Mouse (Mus musculus): ENCODE results near the gene Gjb4. TPM values are rescaled to one million over a fixed set of nuclear protein-coding genes. Genes with fewer than 3 reads are reported as not detected.
A peak's percentile ranks its signal among the peaks of the same experiment; 100 is the strongest.

The Gjb4 gene
- polyA plus RNA-seq, 1 experiment from 2014 or later, result 0.26 TPM

DNA sequence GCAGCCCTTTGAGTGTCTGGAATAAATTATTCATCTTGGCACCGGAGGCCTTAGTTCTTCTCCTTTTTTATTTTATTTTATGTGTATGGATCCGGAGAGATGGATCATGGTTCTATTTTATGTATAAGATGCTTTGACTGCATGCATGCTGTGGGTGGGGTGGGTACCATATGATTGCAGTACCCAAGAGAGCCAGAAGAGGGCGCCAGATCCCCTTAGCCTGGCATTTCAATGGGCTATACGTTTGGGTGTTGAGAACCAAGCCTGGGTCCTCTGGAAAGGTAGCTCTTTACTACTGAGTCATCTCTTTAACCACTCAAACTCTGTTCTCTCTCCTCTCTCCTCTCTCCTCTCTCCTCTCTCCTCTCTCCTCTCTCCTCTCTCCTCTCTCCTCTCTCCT is 23.5 kb upstream of the Gjb4 start:
- WGBS, result 41% methylated on average over 4 of the region's 4 CpGs
- no peaks in the 10 kb centered on the region for H3K36me3 ChIP-seq (ENCODE audit: control insufficient read depth, insufficient read depth)
- peak; percentile 69 for TF ChIP-seq CTCF (IDR thresholded peaks at IDR 0.05; ENCODE audit: low read depth)
- no peaks in the 10 kb centered on the region for H3K27me3 ChIP-seq (replicated peaks; ENCODE audit: control insufficient read depth, insufficient read depth, low read length)
- H3K9me3 ChIP-seq (ENCODE audit: control insufficient read depth), result no peaks in the 10 kb centered on the region
- H3K4me3 ChIP-seq (ENCODE audit: low read depth, low read length), result no peak overlapping the region
- H3K9ac ChIP-seq (ENCODE audit: low read depth, low read length), result no peak overlapping the region
- no peaks in the 10 kb centered on the region; the same call in 1 of the 2 replicates for H3K4me1 ChIP-seq (replicated peaks; ENCODE audit: control insufficient read depth, insufficient read depth, low read length)
- no peak overlapping the region for H3K4me2 ChIP-seq (replicated peaks; ENCODE audit: low read depth)
- ATAC-seq, result no peak
- H3K27ac ChIP-seq (ENCODE audit: low read depth, low read length), result no peak overlapping the region

DNA sequence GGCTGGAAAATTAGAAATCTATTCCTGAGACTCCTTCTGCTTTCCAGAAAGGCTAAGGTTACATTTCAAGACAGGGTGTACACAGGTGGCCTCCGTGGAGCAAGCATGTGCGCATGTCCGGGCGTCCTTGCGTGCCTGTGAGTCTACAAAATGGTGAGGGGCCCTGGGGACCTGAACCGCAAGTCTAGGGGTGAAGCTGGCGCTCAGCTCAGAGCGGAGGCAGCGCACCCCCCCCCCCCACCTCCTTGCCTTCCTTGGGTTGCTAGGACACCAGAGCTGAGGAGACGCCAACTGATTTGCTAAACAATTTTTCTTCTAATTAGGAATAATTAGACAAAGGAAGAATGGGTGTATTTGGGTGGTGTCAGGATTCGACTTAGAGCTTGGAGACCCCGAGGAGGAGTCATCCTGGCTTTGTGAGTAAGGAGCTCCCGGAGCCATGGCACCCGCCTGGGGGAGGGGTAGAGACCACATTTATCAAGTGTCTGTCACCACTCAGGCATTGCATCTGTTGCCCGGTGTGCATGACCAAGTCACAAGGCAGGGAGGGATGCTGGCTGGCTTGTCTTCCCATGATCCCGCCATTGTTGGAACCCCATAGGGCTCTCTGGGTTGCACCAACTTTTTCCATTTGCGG is 21.8 kb upstream of the Gjb4 start:
- 88% methylated on average over 17 of the region's 17 CpGs for WGBS
- Histone ChIP-seq H3K27ac (ENCODE audit: low read depth, low read length) (no peak overlapping the region), H3K9me3 (ENCODE audit: control insufficient read depth) (no peaks in the 10 kb centered on the region), H3K9ac (ENCODE audit: low read depth, low read length) (no peak overlapping the region), H3K4me3 (ENCODE audit: low read depth, low read length) (no peak overlapping the region), H3K27me3 (replicated peaks; ENCODE audit: control insufficient read depth, insufficient read depth, low read length) (no peaks in the 10 kb centered on the region), H3K4me2 (replicated peaks; ENCODE audit: low read depth) (no peak overlapping the region), H3K36me3 (ENCODE audit: control insufficient read depth, insufficient read depth) (no peaks in the 10 kb centered on the region), H3K4me1 (replicated peaks; ENCODE audit: control insufficient read depth, insufficient read depth, low read length) (no peaks in the 10 kb centered on the region; the same call in 1 of the 2 replicates)
- TF ChIP-seq CTCF (IDR thresholded peaks at IDR 0.05; ENCODE audit: low read depth), result no peak
- ATAC-seq, result no peak

DNA sequence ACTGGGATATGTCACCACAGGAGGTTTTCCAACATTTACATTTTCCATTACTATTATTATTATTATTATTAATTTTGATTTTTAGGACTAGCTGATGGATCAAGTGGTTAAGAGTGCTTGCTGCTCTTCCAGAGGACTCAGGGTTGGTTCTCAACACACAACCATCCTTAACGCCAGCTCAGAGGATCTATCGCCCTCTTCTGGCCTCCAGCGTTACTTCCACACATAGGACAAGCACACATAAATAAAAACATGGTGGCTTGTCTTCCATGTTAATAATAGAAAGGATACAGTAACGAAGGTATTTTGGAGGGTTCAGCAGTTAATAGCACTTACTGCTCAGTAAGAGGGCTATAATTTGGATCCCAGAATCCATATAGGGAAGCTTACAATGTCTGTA is 20.8 kb upstream of the Gjb4 start:
- Histone ChIP-seq H3K36me3 (ENCODE audit: control insufficient read depth, insufficient read depth) (no peaks in the 10 kb centered on the region), H3K9me3 (ENCODE audit: control insufficient read depth) (no peaks in the 10 kb centered on the region), H3K4me2 (replicated peaks; ENCODE audit: low read depth) (no peak overlapping the region), H3K27me3 (replicated peaks; ENCODE audit: control insufficient read depth, insufficient read depth, low read length) (no peaks in the 10 kb centered on the region), H3K4me3 (ENCODE audit: low read depth, low read length) (no peak overlapping the region), H3K4me1 (replicated peaks; ENCODE audit: control insufficient read depth, insufficient read depth, low read length) (no peaks in the 10 kb centered on the region; the same call in 1 of the 2 replicates), H3K9ac (ENCODE audit: low read depth, low read length) (no peak overlapping the region), H3K27ac (ENCODE audit: low read depth, low read length) (no peak overlapping the region)
- no peak for ATAC-seq
- 88% methylated on average over 4 of the region's 4 CpGs for WGBS
- peak; percentile 15; the same call in 1 of the 2 replicates for TF ChIP-seq CTCF (IDR thresholded peaks at IDR 0.05; ENCODE audit: low read depth)

DNA sequence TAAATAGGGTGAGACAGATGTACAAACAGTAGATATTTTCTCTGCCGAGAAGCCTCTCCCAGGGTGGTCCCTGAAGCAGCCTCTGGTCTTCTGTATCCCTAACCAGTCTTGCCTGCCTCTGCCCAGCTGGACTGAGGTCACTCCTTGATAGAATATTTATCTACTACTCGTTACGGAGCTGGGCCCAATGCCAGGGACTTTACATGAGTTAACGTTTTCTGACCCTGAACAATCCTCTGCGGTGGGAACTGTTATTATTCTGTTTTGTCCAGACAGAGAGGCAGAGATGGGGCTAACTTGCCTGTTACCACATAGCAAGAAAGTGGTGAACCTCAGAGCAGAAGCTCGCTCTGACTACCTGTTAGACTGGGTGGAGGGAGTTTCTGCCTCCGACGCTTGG is 19.6 kb upstream of the Gjb4 start:
- Histone ChIP-seq H3K9ac (ENCODE audit: low read depth, low read length) (no peak overlapping the region), H3K36me3 (ENCODE audit: control insufficient read depth, insufficient read depth) (no peaks in the 10 kb centered on the region), H3K27me3 (replicated peaks; ENCODE audit: control insufficient read depth, insufficient read depth, low read length) (no peaks in the 10 kb centered on the region), H3K4me2 (replicated peaks; ENCODE audit: low read depth) (no peak overlapping the region), H3K9me3 (ENCODE audit: control insufficient read depth) (no peaks in the 10 kb centered on the region), H3K4me3 (ENCODE audit: low read depth, low read length) (no peak overlapping the region), H3K27ac (ENCODE audit: low read depth, low read length) (no peak overlapping the region), H3K4me1 (replicated peaks; ENCODE audit: control insufficient read depth, insufficient read depth, low read length) (no peaks in the 10 kb centered on the region; the same call in 1 of the 2 replicates)
- 38% methylated on average over 8 of the region's 8 CpGs for WGBS
- TF ChIP-seq CTCF (IDR thresholded peaks at IDR 0.05; ENCODE audit: low read depth), result no peak
- no peak for ATAC-seq

DNA sequence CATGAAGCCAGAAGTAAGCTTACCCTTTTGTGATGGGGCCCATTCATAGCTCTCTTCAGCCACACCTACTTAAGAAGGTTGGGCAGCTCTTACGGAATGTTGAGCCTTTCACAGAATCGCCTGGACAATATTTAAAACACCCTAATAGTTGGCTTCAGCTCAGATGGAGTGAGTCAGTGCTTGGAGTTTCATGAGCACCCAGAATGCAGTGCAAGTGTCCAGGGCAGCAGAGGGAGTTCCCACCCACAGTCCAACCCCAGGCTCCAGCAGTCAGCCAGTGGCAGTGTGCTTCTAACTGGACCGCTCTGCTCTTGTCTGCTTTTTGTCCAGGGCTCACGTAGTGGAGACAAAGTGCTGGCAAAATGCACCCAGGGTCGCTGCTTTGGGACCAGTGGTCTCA is 17.7 kb upstream of the Gjb4 start:
- H3K27me3 ChIP-seq (replicated peaks; ENCODE audit: control insufficient read depth, insufficient read depth, low read length), result no peaks in the 10 kb centered on the region
- H3K27ac ChIP-seq (ENCODE audit: low read depth, low read length), result no peak overlapping the region
- H3K36me3 ChIP-seq (ENCODE audit: control insufficient read depth, insufficient read depth), result no peaks in the 10 kb centered on the region
- 57% methylated on average over 5 of the region's 5 CpGs for WGBS
- no peak overlapping the region for H3K4me2 ChIP-seq (replicated peaks; ENCODE audit: low read depth)
- no peaks in the 10 kb centered on the region for H3K9me3 ChIP-seq (ENCODE audit: control insufficient read depth)
- peak; percentile 23; the same call in 1 of the 2 replicates for TF ChIP-seq CTCF (IDR thresholded peaks at IDR 0.05; ENCODE audit: low read depth)
- no peak overlapping the region for H3K9ac ChIP-seq (ENCODE audit: low read depth, low read length)
- no peak overlapping the region for H3K4me3 ChIP-seq (ENCODE audit: low read depth, low read length)
- ATAC-seq, result no peak
- H3K4me1 ChIP-seq (replicated peaks; ENCODE audit: control insufficient read depth, insufficient read depth, low read length), result no peaks in the 10 kb centered on the region; the same call in 1 of the 2 replicates

DNA sequence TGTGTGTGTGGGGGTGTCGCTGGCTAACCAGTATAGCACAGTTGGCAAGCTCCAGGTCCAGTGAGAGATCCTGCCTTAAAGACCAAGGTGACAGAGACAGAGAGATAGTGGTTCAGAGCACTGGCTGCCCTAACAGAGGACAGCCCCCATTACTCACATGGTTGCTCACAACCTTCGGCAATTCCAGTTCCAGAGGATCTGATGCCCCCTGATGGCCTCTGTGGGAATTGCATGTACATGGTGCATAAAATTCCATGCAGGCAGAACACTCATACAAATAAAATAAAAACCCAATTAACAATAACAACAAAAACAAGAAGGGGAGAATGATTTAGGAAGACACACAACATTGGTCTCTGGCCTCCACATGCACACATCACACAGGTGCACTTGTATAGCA is 16.6 kb upstream of the Gjb4 start:
- WGBS, result 61% methylated on average over 2 of the region's 2 CpGs
- Histone ChIP-seq H3K4me2 (replicated peaks; ENCODE audit: low read depth) (no peak overlapping the region), H3K4me1 (replicated peaks; ENCODE audit: control insufficient read depth, insufficient read depth, low read length) (no peaks in the 10 kb centered on the region; the same call in 1 of the 2 replicates), H3K4me3 (ENCODE audit: low read depth, low read length) (no peak overlapping the region), H3K36me3 (ENCODE audit: control insufficient read depth, insufficient read depth) (no peaks in the 10 kb centered on the region), H3K9ac (ENCODE audit: low read depth, low read length) (no peak overlapping the region), H3K27me3 (replicated peaks; ENCODE audit: control insufficient read depth, insufficient read depth, low read length) (no peaks in the 10 kb centered on the region), H3K9me3 (ENCODE audit: control insufficient read depth) (no peaks in the 10 kb centered on the region), H3K27ac (ENCODE audit: low read depth, low read length) (no peak overlapping the region)
- ATAC-seq, result no peak
- TF ChIP-seq CTCF (IDR thresholded peaks at IDR 0.05; ENCODE audit: low read depth), result peak; percentile 60
